Mouse (Mus musculus) frontal cortex, postnatal 25 days (tissue): ENCODE data around the gene Mief2.
A peak's percentile ranks its signal among the peaks of the same experiment; 100 is the strongest.

Experiments
- DNase-seq, 2 experiments: peaks; one replicate each; pipeline ENCODE4 v3.0.0; 2022; ENCODE audit warnings: low spot score in 2 of 2

Gene Mief2

GRCm38 (mm10) chr11:60776829-60777740 lies 48.9 kb downstream of the Mief2 start, which contains the start of the genes Top3a and Smcr8:
Gene Top3a, minus strand, starts transcription at chr11:60777365.
Gene Smcr8, plus strand, starts transcription at chr11:60777524.
- DNase-seq: peak; percentile 67 to 76

GRCm38 (mm10) chr11:60777801-60778370 lies 49.7 kb downstream of the Mief2 start:
- DNase-seq: no peak

GRCm38 (mm10) chr11:60779673-60780189 lies 51.5 kb downstream of the Mief2 start:
- no peak for DNase-seq
